Mouse (Mus musculus) gastrocnemius, adult 18-20 months (tissue): Measurements from ENCODE around the gene Sobp. TPM values are rescaled to one million over a fixed set of nuclear protein-coding genes. Genes with fewer than 3 reads are reported as not detected.

Experiments used
- DNase-seq: peaks from one replicate; pipeline ENCODE4 v3.0.0; 2021; ENCODE audit warnings: low spot score
- total RNA-seq, 2 experiments: library from RNA; stranded (reverse); gene quantifications; 2 replicates each; pipeline ENCODE4 v1.2.3; 2021

Sobp gene
- total RNA-seq, 2 experiments from 2014 or later: 29.6 to 36.3 TPM

DNA sequence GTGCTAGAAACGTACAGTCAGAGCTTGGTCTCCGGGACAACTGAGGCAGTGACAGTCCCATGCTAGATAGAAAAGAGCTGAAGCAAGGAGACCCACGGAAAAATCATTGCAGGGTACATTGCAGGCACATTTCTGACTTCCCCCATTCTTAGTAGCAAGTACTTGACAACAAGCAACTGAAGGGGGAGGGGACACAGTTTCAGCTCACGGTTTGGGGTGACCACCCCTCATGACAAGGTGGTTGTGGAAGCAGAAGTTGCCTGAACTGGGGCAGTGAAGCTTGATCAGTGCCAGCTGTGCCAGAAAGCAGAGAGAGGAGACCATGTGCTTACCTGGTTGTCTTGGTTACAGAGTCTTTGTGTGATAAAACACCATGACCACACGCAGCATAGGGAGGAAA lies 220.7 kb downstream of the Sobp start:
- no peak for DNase-seq

Other genes starting within 250 kb of the Sobp start
- gene 9030612E09Rik, start 174 bp upstream of the Sobp start, total RNA-seq: 1 to 10 TPM; 2.0 to 2.1 TPM
- 10 to 100 TPM; 19.2 to 20.9 TPM for gene Pdss2, start 47.0 kb upstream of the Sobp start, total RNA-seq